Mouse (Mus musculus): Measurements from ENCODE around the gene Lenep. TPM values are rescaled to one million over a fixed set of nuclear protein-coding genes. Genes with fewer than 3 reads are reported as not detected.

The Lenep gene
- polyA plus RNA-seq (2014; fragmentation: Nextera tagmentation; extraction: Ambion mirVana): not detected in 2 replicates

DNA sequence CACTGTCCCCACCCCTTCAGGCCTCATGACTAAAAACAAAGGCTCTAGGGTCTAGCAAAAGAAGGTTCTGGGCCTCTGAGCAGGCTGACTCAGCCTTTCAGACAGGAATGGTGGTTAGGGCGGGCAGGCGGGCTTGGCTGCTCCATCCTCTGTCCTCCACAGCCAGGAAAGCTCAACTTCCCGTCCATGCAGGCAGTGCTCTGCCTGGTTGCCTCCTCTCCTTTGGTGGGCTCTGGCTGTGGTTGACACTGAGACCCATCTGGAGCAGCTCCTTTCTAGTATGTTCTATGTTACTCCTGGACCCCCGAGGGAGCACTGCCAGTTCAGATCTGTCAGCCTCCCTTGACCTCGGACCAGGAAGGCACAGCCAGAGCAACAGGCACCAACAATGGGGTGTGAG, at the start of gene Lenep:
Gene Lenep, minus strand, starts transcription at position 101 of the 400 bp plus-strand sequence.
- Histone ChIP-seq H3K4me2 (ENCODE audit: low read depth, low read length) (no peak within 1 kb of the TSS), H3K36me3 (ENCODE audit: control insufficient read depth, insufficient read depth, low read length) (peaks cover 42% of the 10 kb centered on the region)
- no peak for ATAC-seq (ENCODE audit: low read depth)

DNA sequence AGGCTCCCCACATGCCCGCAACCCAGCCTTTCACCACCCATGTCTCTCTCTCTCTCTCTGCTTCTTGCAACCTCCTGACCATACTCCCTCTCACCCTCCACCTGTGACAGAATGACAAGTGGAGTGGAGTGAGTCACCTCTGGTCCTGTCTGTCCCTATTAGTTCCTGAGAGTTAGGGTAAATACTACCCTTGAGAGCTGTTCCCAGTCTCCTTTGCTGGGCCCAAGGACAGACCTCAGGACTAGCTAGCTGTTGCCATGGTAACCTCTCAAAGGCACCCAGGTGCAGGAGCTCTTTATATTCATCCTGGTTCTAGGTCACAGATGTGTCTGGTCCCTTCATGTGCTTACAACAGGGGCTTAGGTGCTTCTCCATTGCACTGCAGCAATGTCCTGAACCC, 49.3 kb upstream of the Lenep start:
- Histone ChIP-seq H3K4me2 (ENCODE audit: low read depth, low read length) (no peak overlapping the region), H3K4me1 (ENCODE audit: control insufficient read depth, insufficient read depth, low read length) (no peaks in the 10 kb centered on the region), H3K36me3 (ENCODE audit: control insufficient read depth, insufficient read depth, low read length) (no peaks in the 10 kb centered on the region), H3K9me3 (ENCODE audit: control insufficient read depth, low read length) (no peaks in the 10 kb centered on the region), H3K27ac (replicated peaks; ENCODE audit: low read depth, low read length) (no peak overlapping the region), H3K9ac (ENCODE audit: low read depth, low read length) (no peak overlapping the region), H3K4me3 (ENCODE audit: low read depth, low read length) (no peak overlapping the region), H3K27me3 (replicated peaks; ENCODE audit: control insufficient read depth, insufficient read depth, low read length) (no peaks in the 10 kb centered on the region)
- ATAC-seq (ENCODE audit: low read depth) (no peak), DNase-seq (ENCODE audit: low spot score) (no peak)
- 73% methylated on average over 1 of the region's 1 CpGs for WGBS

More for the DNA sequence above, at the start of gene Lenep:
- H3K9ac ChIP-seq (ENCODE audit: low read depth, low read length): no peak within 1 kb of the TSS
- no peak for DNase-seq (ENCODE audit: low spot score)
- 80% methylated on average over 5 of the region's 5 CpGs for WGBS
- no peaks in the 10 kb centered on the region for H3K9me3 ChIP-seq (ENCODE audit: control insufficient read depth, low read length)
- H3K27ac ChIP-seq (replicated peaks; ENCODE audit: low read depth, low read length): no peak within 1 kb of the TSS
- H3K4me3 ChIP-seq (ENCODE audit: low read depth, low read length): no peak within 1 kb of the TSS
- no peaks in the 10 kb centered on the region for H3K27me3 ChIP-seq (replicated peaks; ENCODE audit: control insufficient read depth, insufficient read depth, low read length)
- no peaks in the 10 kb centered on the region for H3K4me1 ChIP-seq (ENCODE audit: control insufficient read depth, insufficient read depth, low read length)

DNA sequence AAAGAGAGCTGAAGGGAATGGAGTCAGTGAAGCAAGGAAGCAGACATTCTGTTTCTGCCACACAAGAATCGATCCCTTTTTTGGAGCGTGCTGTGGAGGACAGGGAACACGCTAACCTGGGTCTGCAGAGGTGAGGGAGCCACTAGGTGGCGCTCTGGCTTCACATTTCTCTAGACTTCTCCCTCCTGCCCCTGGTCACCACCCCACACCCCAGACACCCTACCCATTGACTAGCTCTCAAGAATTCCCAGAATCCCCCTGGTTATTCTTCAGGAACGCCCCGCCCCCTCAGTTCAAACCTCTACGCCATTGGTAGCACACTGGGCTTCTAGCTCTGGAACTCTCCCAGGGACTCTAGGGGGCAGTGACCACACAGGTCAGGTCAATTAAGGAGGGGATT, 46.9 kb upstream of the Lenep start:
- 50% methylated on average over 7 of the region's 7 CpGs for WGBS
- DNase-seq (ENCODE audit: low spot score) (peak; percentile 52), ATAC-seq (ENCODE audit: low read depth) (peak; percentile 77)
- Histone ChIP-seq H3K27ac (replicated peaks; ENCODE audit: low read depth, low read length) (no peak overlapping the region), H3K36me3 (ENCODE audit: control insufficient read depth, insufficient read depth, low read length) (peaks cover 17% of the 10 kb centered on the region), H3K4me1 (ENCODE audit: control insufficient read depth, insufficient read depth, low read length) (no peaks in the 10 kb centered on the region), H3K4me2 (ENCODE audit: low read depth, low read length) (no peak overlapping the region), H3K27me3 (replicated peaks; ENCODE audit: control insufficient read depth, insufficient read depth, low read length) (no peaks in the 10 kb centered on the region), H3K4me3 (ENCODE audit: low read depth, low read length) (no peak overlapping the region), H3K9me3 (ENCODE audit: control insufficient read depth, low read length) (no peaks in the 10 kb centered on the region), H3K9ac (ENCODE audit: low read depth, low read length) (no peak overlapping the region)

DNA sequence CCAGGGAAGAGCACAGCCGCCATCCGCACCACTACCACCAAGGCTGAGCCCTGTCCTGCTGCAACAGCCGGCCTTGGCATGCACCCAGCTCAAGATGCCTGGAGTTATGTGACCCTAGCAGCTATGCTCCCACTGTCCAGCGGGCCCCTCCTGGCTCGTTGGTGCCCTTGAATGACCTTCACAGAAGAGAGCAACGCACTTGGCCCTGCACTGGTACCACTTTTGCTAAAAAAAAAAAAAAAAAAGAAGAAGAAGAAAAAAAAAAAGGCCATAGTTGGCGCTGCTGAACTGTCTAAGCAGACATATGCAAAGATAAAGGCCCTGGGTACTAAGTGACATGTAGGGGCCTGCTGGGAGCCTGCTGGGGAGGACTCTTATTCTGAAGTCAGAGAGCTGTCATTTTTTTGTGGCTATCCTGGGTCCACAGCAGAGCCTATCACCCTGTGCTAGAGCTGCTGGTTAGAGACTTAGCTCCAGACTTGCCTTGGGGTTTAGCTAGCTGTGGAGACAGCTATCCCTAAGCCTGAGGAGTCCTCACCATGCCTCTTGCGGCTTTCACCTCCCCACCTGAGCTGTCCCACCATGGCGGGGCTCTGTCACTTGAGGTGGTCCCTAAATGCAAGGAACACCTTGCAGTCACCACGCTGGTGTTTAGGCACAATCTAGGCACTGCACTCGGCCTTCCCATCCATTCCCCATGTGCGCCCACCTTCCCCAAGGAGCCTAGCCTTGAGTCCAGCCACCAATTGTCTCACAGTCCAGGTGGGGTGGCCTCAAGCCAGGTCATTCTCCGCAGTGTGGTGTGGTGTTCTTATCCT, 46.3 kb upstream of the Lenep start:
- Histone ChIP-seq H3K9ac (ENCODE audit: low read depth, low read length) (no peak overlapping the region), H3K27me3 (replicated peaks; ENCODE audit: control insufficient read depth, insufficient read depth, low read length) (no peaks in the 10 kb centered on the region), H3K9me3 (ENCODE audit: control insufficient read depth, low read length) (no peaks in the 10 kb centered on the region), H3K4me1 (ENCODE audit: control insufficient read depth, insufficient read depth, low read length) (no peaks in the 10 kb centered on the region), H3K4me2 (ENCODE audit: low read depth, low read length) (no peak overlapping the region), H3K4me3 (ENCODE audit: low read depth, low read length) (no peak overlapping the region), H3K27ac (replicated peaks; ENCODE audit: low read depth, low read length) (no peak overlapping the region), H3K36me3 (ENCODE audit: control insufficient read depth, insufficient read depth, low read length) (peaks cover 20% of the 10 kb centered on the region)
- ATAC-seq (ENCODE audit: low read depth) (peak; percentile 12), DNase-seq (ENCODE audit: low spot score) (peak; percentile 55)
- WGBS: 65% methylated on average over 13 of the region's 13 CpGs

DNA sequence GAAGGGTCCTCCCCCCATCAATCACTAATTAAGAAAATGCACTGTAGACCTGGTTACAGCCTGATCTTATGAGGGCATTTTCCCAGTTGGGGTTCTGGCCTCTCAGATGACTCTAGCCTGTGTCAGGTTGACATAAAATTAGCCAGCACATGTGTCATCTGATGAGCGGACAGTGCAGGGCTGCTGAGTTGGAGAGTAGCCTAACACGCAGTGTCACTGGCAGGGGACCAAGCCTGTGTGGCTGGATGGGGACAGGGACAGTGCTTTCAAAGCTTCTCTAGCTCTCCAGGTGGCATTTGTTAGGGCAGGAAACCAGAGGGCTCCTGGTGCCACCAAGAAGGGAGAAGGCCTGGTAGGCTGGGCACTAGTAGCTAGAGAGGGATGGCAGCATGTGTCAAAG, 38.1 kb upstream of the Lenep start:
- Histone ChIP-seq H3K36me3 (ENCODE audit: control insufficient read depth, insufficient read depth, low read length) (0 out of 2 replicates have a peak, but pooled peaks cover 10% of the 10 kb centered on the region), H3K9me3 (ENCODE audit: control insufficient read depth, low read length) (no peaks in the 10 kb centered on the region), H3K4me3 (ENCODE audit: low read depth, low read length) (no peak overlapping the region), H3K27me3 (replicated peaks; ENCODE audit: control insufficient read depth, insufficient read depth, low read length) (no peaks in the 10 kb centered on the region), H3K9ac (ENCODE audit: low read depth, low read length) (no peak overlapping the region), H3K4me1 (ENCODE audit: control insufficient read depth, insufficient read depth, low read length) (peaks cover 5% of the 10 kb centered on the region; the same call in 1 of the 2 replicates), H3K27ac (replicated peaks; ENCODE audit: low read depth, low read length) (no peak overlapping the region), H3K4me2 (ENCODE audit: low read depth, low read length) (no peak overlapping the region)
- ATAC-seq (ENCODE audit: low read depth) (no peak), DNase-seq (ENCODE audit: low spot score) (no peak)
- WGBS: 89% methylated on average over 2 of the region's 2 CpGs

DNA sequence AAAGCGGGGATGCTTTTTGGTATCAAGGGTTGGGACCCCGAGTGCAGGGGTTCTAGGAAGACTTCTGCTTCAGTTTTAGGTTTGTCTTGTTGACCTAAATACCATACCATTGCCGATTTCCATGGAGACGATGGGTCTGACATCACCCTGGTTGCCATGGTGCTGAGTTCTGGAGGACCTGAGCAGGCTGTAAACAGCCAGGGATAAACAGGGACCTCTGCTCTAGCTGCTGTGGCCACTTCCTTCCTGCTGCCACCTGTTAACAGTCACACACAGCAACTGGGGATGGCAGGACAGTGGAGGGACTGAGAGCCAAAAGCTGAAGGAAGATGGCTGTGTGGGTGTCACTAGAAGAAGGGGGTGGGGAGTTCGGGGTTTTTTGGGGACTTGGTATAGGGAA, 34.7 kb upstream of the Lenep start:
- Histone ChIP-seq H3K9me3 (ENCODE audit: control insufficient read depth, low read length) (no peaks in the 10 kb centered on the region), H3K36me3 (ENCODE audit: control insufficient read depth, insufficient read depth, low read length) (peaks cover 29% of the 10 kb centered on the region), H3K9ac (ENCODE audit: low read depth, low read length) (peak overlapping the region; percentile 64), H3K4me1 (ENCODE audit: control insufficient read depth, insufficient read depth, low read length) (peaks cover 8% of the 10 kb centered on the region; the same call in 1 of the 2 replicates), H3K4me3 (ENCODE audit: low read depth, low read length) (peak overlapping the region; percentile 50), H3K27me3 (replicated peaks; ENCODE audit: control insufficient read depth, insufficient read depth, low read length) (no peaks in the 10 kb centered on the region), H3K27ac (replicated peaks; ENCODE audit: low read depth, low read length) (peak overlapping the region; percentile 72; the same call in 1 of the 2 replicates), H3K4me2 (ENCODE audit: low read depth, low read length) (peak overlapping the region; percentile 72)
- peak; percentile 19; the same call in 1 of the 2 replicates for ATAC-seq (ENCODE audit: low read depth)
- 40% methylated on average over 5 of the region's 5 CpGs for WGBS
- DNase-seq (ENCODE audit: low spot score): peak; percentile 20

DNA sequence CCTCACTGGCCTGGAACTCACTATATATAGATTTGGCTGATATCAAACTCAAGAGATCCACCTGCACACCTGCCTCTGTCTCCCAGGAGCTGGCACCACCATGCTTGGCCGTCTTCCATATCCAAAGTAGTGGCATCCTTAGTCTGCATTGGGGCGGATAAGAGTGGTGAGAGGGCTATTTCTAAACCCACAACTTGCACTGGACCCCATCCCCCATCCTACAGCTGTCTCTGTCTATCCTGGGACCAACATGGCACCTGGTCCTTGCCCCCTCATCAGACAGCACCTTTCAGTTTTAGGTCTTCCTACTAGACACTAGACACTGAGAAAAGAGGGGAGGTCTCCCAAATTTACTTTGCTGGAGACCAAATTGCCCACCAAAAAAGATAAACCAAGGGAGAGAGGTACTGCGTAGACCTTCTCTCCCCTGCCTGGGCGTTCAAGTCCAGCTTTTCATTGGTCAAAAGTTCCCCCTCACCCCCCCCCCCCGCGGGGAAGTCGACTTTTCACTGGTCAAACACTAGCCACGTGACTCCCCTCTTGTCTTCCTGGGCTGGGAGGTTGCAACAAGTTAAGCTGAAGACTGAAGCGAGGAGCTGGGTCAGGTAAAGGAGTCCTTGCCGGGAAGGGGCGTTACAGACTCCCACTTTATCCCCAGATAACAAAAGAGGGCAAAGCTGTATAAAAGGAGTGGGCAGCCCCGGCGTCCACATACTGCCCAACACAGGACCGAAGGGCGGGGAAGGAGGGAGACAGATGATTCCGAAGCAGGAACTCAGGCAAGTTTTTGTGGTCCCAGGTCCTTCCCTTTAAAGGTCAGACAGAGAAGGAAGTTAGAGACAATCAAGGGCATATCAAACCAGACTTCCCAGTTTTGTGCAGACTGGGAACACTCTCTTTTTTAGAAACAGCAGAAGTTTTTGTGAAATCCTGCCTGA, 33.9 kb upstream of the Lenep start, which contains the start of gene Pbxip1:
Gene Pbxip1, plus strand, starts transcription at position 531 of the 938 bp plus-strand sequence.
- Histone ChIP-seq H3K4me3 (ENCODE audit: low read depth, low read length) (peak within 1 kb of the TSS; percentile 50), H3K9ac (ENCODE audit: low read depth, low read length) (peak within 1 kb of the TSS; percentile 64), H3K36me3 (ENCODE audit: control insufficient read depth, insufficient read depth, low read length) (peaks cover 34% of the 10 kb centered on the region), H3K27ac (replicated peaks; ENCODE audit: low read depth, low read length) (peak within 1 kb of the TSS; percentile 72), H3K27me3 (replicated peaks; ENCODE audit: control insufficient read depth, insufficient read depth, low read length) (no peaks in the 10 kb centered on the region), H3K4me1 (ENCODE audit: control insufficient read depth, insufficient read depth, low read length) (peaks cover 13% of the 10 kb centered on the region), H3K4me2 (ENCODE audit: low read depth, low read length) (peak within 1 kb of the TSS; percentile 72), H3K9me3 (ENCODE audit: control insufficient read depth, low read length) (no peaks in the 10 kb centered on the region)
- DNase-seq (ENCODE audit: low spot score) (peak; percentile 92), ATAC-seq (ENCODE audit: low read depth) (peak; percentile 84)
- WGBS: 7% methylated on average over 16 of the region's 16 CpGs

DNA sequence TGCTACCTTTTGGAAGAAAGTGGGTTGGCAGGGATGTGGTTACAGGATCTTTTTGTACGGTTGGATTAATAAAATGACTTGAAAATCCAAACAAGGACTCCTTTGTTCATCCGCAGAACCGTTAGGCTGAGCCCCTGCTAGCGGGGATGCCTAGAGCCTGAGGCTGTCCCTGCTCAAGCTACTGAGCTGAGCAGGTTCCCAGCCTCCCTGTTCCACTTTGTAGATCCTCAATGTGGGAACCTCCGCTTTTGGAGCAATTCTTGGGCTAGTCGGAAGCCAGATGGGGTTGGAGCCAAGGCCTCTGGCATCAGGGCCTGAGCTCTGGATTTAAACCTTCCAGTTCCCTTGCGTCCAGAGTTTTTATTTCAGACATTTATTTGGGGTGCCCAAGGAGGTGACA, 32.4 kb upstream of the Lenep start:
- DNase-seq (ENCODE audit: low spot score): no peak
- no peak overlapping the region for H3K27ac ChIP-seq (replicated peaks; ENCODE audit: low read depth, low read length)

More for the DNA sequence above, 32.4 kb upstream of the Lenep start:
- 54% methylated on average over 7 of the region's 7 CpGs for WGBS
- Histone ChIP-seq H3K4me3 (ENCODE audit: low read depth, low read length) (no peak overlapping the region), H3K36me3 (ENCODE audit: control insufficient read depth, insufficient read depth, low read length) (peaks cover 34% of the 10 kb centered on the region), H3K9ac (ENCODE audit: low read depth, low read length) (no peak overlapping the region), H3K4me2 (ENCODE audit: low read depth, low read length) (no peak overlapping the region), H3K9me3 (ENCODE audit: control insufficient read depth, low read length) (no peaks in the 10 kb centered on the region), H3K27me3 (replicated peaks; ENCODE audit: control insufficient read depth, insufficient read depth, low read length) (no peaks in the 10 kb centered on the region), H3K4me1 (ENCODE audit: control insufficient read depth, insufficient read depth, low read length) (peaks cover 18% of the 10 kb centered on the region)
- no peak for ATAC-seq (ENCODE audit: low read depth)
